Mouse (Mus musculus): ENCODE results near the gene Aak1. TPM values are rescaled to one million over a fixed set of nuclear protein-coding genes. Genes with fewer than 3 reads are reported as not detected.

The Aak1 gene
- polyA plus RNA-seq, 1 experiment from 2014 or later, result 7.3 TPM

DNA sequence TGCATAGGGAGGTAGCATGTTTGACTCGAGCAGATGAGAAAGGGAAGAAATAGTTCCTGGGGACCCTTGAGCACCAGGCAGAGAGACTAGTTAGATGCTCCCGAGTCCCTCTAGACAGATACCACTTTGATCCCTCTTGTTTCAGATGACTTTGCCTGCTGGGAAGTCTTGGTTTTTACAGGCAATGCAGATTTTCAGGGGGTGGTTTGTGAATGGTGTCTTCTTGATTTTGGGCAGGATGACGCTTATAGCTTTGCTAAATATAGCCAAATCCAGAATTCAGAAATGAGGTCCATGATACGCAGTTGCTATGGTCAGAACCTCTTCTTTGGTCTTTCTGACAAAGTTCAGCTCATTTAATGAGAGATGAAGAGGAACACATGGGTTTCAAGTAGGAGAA, 5.6 kb downstream of the Aak1 start:
- Histone ChIP-seq H3K9me3 (replicated peaks; ENCODE audit: low read length) (no peaks in the 10 kb centered on the region), H3K9ac (ENCODE audit: low read depth, low read length) (no peak overlapping the region), H3K4me1 (replicated peaks; ENCODE audit: insufficient read depth, low read length) (peaks cover 16% of the 10 kb centered on the region), H3K27ac (no peak overlapping the region), H3K27me3 (ENCODE audit: insufficient read depth, low read length) (no peaks in the 10 kb centered on the region), H3K36me3 (ENCODE audit: insufficient read depth, low read length) (0 out of 2 replicates have a peak, but pooled peaks cover 4% of the 10 kb centered on the region), H3K4me3 (replicated peaks; ENCODE audit: low read depth, low read length) (no peak overlapping the region), H3K4me2 (ENCODE audit: low read length) (no peak overlapping the region)
- DNase-seq (ENCODE audit: low spot score) (no peak), ATAC-seq (replicated peaks; ENCODE audit: low FRiP score, low read depth) (no peak)
- 83% methylated on average over 4 of the region's 4 CpGs for WGBS
- TF ChIP-seq CTCF (IDR thresholded peaks at IDR 0.05; ENCODE audit: low read depth), result no peak

DNA sequence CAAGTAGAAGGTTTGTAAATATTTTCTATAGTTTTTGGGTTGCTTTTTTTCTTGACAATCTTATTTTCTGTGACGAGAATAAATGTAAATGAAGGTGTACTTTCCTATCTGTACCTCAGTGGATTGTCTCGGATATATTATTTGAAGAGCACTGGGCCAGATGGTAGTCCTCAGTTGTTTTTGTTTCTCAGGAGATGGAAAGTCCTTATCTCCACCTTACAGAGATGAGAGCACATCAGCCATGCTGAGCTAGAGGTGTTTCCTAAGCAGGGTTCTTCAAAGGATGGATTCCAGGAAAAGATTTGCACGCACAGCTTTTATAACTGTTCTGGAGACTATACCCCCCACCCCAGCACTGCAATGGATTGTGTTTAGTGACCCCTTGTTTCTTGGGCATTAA, 9.3 kb downstream of the Aak1 start:
- Histone ChIP-seq H3K27ac (no peak overlapping the region), H3K9me3 (replicated peaks; ENCODE audit: low read length) (no peaks in the 10 kb centered on the region), H3K27me3 (ENCODE audit: insufficient read depth, low read length) (no peaks in the 10 kb centered on the region), H3K4me2 (ENCODE audit: low read length) (no peak overlapping the region), H3K4me3 (replicated peaks; ENCODE audit: low read depth, low read length) (no peak overlapping the region), H3K36me3 (ENCODE audit: insufficient read depth, low read length) (peaks cover 4% of the 10 kb centered on the region; the same call in 1 of the 2 replicates), H3K9ac (ENCODE audit: low read depth, low read length) (no peak overlapping the region), H3K4me1 (replicated peaks; ENCODE audit: insufficient read depth, low read length) (no peaks in the 10 kb centered on the region)
- WGBS, result 86% methylated on average over 3 of the region's 3 CpGs
- ATAC-seq (replicated peaks; ENCODE audit: low FRiP score, low read depth) (no peak), DNase-seq (ENCODE audit: low spot score) (no peak)
- TF ChIP-seq CTCF (IDR thresholded peaks at IDR 0.05; ENCODE audit: low read depth), result no peak

DNA sequence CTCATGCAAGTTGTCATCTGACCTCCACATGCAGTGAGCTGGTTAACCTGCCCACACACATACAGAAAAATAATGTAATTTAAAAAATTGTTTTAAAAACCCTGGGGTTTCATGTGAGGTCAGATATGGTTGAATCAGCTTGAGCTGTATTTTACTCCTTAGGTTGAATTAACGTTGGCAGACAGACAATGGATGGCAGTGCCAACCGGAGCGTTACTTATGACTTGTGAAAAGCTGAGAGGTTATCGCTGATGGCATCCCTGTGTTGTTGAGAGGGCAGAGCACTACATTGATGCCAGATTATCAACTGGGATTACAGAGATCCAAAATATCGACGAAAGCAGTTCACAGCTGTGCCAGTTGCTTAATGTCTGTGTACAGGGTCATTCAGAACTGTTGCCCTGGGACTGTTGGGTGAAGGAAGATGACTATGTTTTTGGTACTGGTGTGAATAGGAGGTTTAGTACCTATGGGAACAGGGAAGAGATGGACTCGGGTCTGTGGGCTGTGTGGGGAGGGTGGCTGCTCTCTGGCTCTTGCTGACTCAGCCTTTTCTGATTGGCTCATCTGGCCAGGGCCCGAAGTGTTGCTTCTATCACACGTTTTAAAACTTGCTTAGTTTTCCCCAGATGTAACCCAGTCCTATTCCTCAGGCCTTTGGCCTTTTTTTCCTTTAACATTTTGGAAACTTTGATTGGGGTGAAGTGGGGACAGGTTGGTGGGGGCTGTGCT, 11.6 kb downstream of the Aak1 start:
- 77% methylated on average over 9 of the region's 9 CpGs for whole genome bisulfite sequencing
- H3K9ac ChIP-seq (ENCODE audit: low read depth, low read length), result no peak overlapping the region
- H3K4me1 ChIP-seq (replicated peaks; ENCODE audit: insufficient read depth, low read length), result no peaks in the 10 kb centered on the region
- no peak overlapping the region for H3K4me2 ChIP-seq (ENCODE audit: low read length)
- H3K27me3 ChIP-seq (ENCODE audit: insufficient read depth, low read length), result no peaks in the 10 kb centered on the region
- H3K27ac ChIP-seq, result no peak overlapping the region
- DNase-seq (ENCODE audit: low spot score) (no peak), ATAC-seq (replicated peaks; ENCODE audit: low FRiP score, low read depth) (no peak)
- peaks cover 4% of the 10 kb centered on the region; the same call in 1 of the 2 replicates for H3K36me3 ChIP-seq (ENCODE audit: insufficient read depth, low read length)
- H3K4me3 ChIP-seq (replicated peaks; ENCODE audit: low read depth, low read length), result no peak overlapping the region
- TF ChIP-seq CTCF (IDR thresholded peaks at IDR 0.05; ENCODE audit: low read depth), result no peak
- H3K9me3 ChIP-seq (replicated peaks; ENCODE audit: low read length), result no peaks in the 10 kb centered on the region

DNA sequence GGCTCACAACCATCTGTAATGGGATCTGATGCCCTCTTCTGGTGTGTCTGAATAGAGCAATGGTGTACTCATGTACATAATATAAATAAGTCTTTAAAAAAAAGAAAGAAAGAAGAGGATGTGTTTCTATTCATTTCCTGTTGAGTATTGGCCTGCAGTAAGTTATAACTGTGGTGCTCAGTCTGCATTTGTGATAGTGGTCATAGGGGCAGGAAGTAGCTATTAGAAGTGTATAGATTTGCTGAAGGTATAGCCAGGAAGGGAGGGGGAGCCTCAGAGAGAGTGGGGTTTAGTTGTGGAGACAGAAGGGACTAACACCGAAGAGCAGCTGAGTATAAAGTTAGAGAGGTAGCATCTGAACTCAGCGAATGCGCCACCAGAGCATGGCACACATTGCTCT, 15.0 kb downstream of the Aak1 start:
- no peak overlapping the region for H3K27ac ChIP-seq
- H3K4me2 ChIP-seq (ENCODE audit: low read length), result no peak overlapping the region
- TF ChIP-seq CTCF (IDR thresholded peaks at IDR 0.05; ENCODE audit: low read depth), result no peak
- no peak for ATAC-seq (replicated peaks; ENCODE audit: low FRiP score, low read depth)
- DNase-seq (ENCODE audit: low spot score), result no peak
- H3K4me3 ChIP-seq (replicated peaks; ENCODE audit: low read depth, low read length), result no peak overlapping the region
- no peaks in the 10 kb centered on the region for H3K27me3 ChIP-seq (ENCODE audit: insufficient read depth, low read length)
- 93% methylated on average over 3 of the region's 3 CpGs for WGBS
- H3K9ac ChIP-seq (ENCODE audit: low read depth, low read length), result no peak overlapping the region
- H3K9me3 ChIP-seq (replicated peaks; ENCODE audit: low read length), result no peaks in the 10 kb centered on the region
- H3K36me3 ChIP-seq (ENCODE audit: insufficient read depth, low read length), result peaks cover 6% of the 10 kb centered on the region
- H3K4me1 ChIP-seq (replicated peaks; ENCODE audit: insufficient read depth, low read length), result 0 out of 2 replicates have a peak, but pooled peaks cover 6% of the 10 kb centered on the region

DNA sequence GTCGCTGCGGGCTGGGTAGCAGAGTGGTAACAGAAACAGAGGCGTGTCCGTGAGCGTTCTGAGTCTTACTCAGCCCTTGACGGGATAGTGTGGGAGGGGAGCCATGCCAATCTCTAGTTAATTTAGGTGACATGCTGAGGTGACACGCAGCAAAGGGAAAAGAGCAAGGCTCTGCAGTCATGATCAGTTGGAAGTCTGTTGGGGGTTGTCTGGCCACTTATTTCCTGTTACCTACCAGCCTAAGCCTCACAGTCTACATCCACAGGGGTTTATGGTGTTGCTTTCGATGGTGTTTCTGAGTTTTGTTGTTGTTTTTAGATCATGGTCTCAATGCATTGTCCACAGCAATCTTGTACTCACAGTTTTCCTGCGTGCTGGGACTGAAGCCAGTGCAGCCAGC, 21.0 kb downstream of the Aak1 start:
- Histone ChIP-seq H3K36me3 (ENCODE audit: insufficient read depth, low read length) (peaks cover 6% of the 10 kb centered on the region; the same call in 1 of the 2 replicates), H3K4me3 (replicated peaks; ENCODE audit: low read depth, low read length) (no peak overlapping the region), H3K9me3 (replicated peaks; ENCODE audit: low read length) (no peaks in the 10 kb centered on the region), H3K4me2 (ENCODE audit: low read length) (no peak overlapping the region), H3K4me1 (replicated peaks; ENCODE audit: insufficient read depth, low read length) (0 out of 2 replicates have a peak, but pooled peaks cover 6% of the 10 kb centered on the region), H3K27ac (no peak overlapping the region), H3K9ac (ENCODE audit: low read depth, low read length) (no peak overlapping the region), H3K27me3 (ENCODE audit: insufficient read depth, low read length) (no peaks in the 10 kb centered on the region)
- WGBS, result 73% methylated on average over 9 of the region's 9 CpGs
- no peak for TF ChIP-seq CTCF (IDR thresholded peaks at IDR 0.05; ENCODE audit: low read depth)
- ATAC-seq (replicated peaks; ENCODE audit: low FRiP score, low read depth), result no peak
- DNase-seq (ENCODE audit: low spot score), result no peak

DNA sequence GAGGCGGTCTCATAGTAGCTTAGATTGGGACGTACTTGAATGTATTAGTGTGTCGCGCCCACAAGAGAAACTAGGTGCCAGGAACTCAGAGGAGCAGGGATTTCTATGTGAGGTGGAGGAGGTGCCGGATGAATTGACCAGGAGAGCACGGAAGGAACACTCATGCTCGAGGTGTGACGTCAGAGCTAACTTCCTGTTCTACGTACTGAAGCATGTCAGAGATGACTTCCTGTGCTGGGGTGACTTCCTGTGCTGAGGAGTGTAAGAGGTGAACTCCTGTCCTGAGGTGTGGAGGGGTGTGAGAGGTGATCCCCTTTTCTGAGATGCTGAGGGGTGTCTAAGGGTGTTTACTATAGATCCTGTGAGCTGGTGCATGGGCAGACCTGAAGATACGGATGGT, 22.5 kb downstream of the Aak1 start:
- WGBS, result 91% methylated on average over 10 of the region's 10 CpGs
- Histone ChIP-seq H3K4me1 (replicated peaks; ENCODE audit: insufficient read depth, low read length) (0 out of 2 replicates have a peak, but pooled peaks cover 2% of the 10 kb centered on the region), H3K27me3 (ENCODE audit: insufficient read depth, low read length) (no peaks in the 10 kb centered on the region), H3K36me3 (ENCODE audit: insufficient read depth, low read length) (peaks cover 4% of the 10 kb centered on the region; the same call in 1 of the 2 replicates), H3K4me2 (ENCODE audit: low read length) (no peak overlapping the region), H3K4me3 (replicated peaks; ENCODE audit: low read depth, low read length) (no peak overlapping the region), H3K27ac (no peak overlapping the region), H3K9me3 (replicated peaks; ENCODE audit: low read length) (no peaks in the 10 kb centered on the region), H3K9ac (ENCODE audit: low read depth, low read length) (no peak overlapping the region)
- TF ChIP-seq CTCF (IDR thresholded peaks at IDR 0.05; ENCODE audit: low read depth), result no peak
- no peak for ATAC-seq (replicated peaks; ENCODE audit: low FRiP score, low read depth)
- no peak for DNase-seq (ENCODE audit: low spot score)

Data from kidney, postnatal 0 days (tissue).